Mouse (Mus musculus) forebrain, embryonic 15.5 days (tissue): Measurements from ENCODE around the gene Secisbp2l. TPM values are rescaled to one million over a fixed set of nuclear protein-coding genes. Genes with fewer than 3 reads are reported as not detected.
A peak's percentile ranks its signal among the peaks of the same experiment; 100 is the strongest.

ENCODE experiments used
- ATAC-seq: fragments of 200-750 bp; cut with Nextera tagmentation; replicated peaks from 2 replicates; pipeline ENCODE4 v1.8.0; 2017; ENCODE audit warnings: mild to moderate bottlenecking, moderate TSS enrichment, moderate library complexity
- H3K27ac ChIP-seq: fragments of 300-500 bp; sonication (generic); replicated peaks from 2 replicates; pipeline ENCODE4 v1.5.1; 2015; ENCODE audit warnings: mild to moderate bottlenecking, inconsistent platforms
- H3K27me3 ChIP-seq: fragments of 300-500 bp; sonication (generic); 2 replicates; pipeline ENCODE4 v1.6.1; 2015; ENCODE audit warnings: inconsistent platforms
- H3K36me3 ChIP-seq: fragments of 300-500 bp; sonication (generic); 2 replicates; pipeline ENCODE4 v1.6.1; 2015; ENCODE audit warnings: mild to moderate bottlenecking, inconsistent platforms
- H3K4me1 ChIP-seq: fragments of 300-500 bp; sonication (generic); 2 replicates; pipeline ENCODE4 v1.6.1; 2015; ENCODE audit warnings: inconsistent platforms
- H3K4me2 ChIP-seq: fragments of 300-500 bp; sonication (generic); replicated peaks from 2 replicates; pipeline ENCODE4 v1.6.1; 2015; ENCODE audit warnings: mild to moderate bottlenecking, inconsistent platforms
- H3K4me3 ChIP-seq: fragments of 300-500 bp; sonication (generic); 2 replicates; pipeline ENCODE4 v1.5.1; 2015; ENCODE audit warnings: mild to moderate bottlenecking, inconsistent platforms
- H3K9ac ChIP-seq: fragments of 300-500 bp; sonication (generic); replicated peaks from 2 replicates; pipeline ENCODE4 v1.6.1; 2015; ENCODE audit warnings: mild to moderate bottlenecking, inconsistent platforms
- H3K9me3 ChIP-seq: fragments of 300-500 bp; sonication (generic); 2 replicates; pipeline ENCODE4 v1.6.1; 2016; ENCODE audit warnings: inconsistent platforms
- WGBS: fragments of 180-500 bp; shearing (Covaris S2); methylation state at CpG from one replicate; pipeline ENCODE4 v1.1.7; 2015; ENCODE audit warnings: mixed read lengths; 5-methylcytosine and 5-hydroxymethylcytosine counted together
- polyA plus RNA-seq: library from polyadenylated mRNA; unstranded; fragments of >200 nt; fragmentation: Nextera tagmentation; extraction: Ambion mirVana; gene quantifications from 2 replicates; pipeline ENCODE4 v1.2.1, GENCODE M21; 2015

Secisbp2l gene
- 29.6 and 30.7 TPM in 2 replicates for polyA plus RNA-seq

GRCm38 (mm10) chr2:125782719-125783109, at the start of gene Secisbp2l:
Gene Secisbp2l (minus strand): TSS chr2:125782870.
- H3K27ac ChIP-seq: peak within 1 kb of the TSS; percentile 77
- H3K36me3 ChIP-seq: 0 out of 2 replicates have a peak, but pooled peaks cover 3% of the 10 kb centered on the region
- H3K27me3 ChIP-seq: no peaks in the 10 kb centered on the region
- WGBS: 0% methylated on average over 27 of the region's 28 CpGs
- H3K4me3 ChIP-seq: peak within 1 kb of the TSS; percentile 94
- peak within 1 kb of the TSS; percentile 52 for H3K4me2 ChIP-seq
- peak; percentile 97 for ATAC-seq
- H3K9ac ChIP-seq: peak within 1 kb of the TSS; percentile 94
- peaks cover 20% of the 10 kb centered on the region for H3K4me1 ChIP-seq
- no peaks in the 10 kb centered on the region for H3K9me3 ChIP-seq

GRCm38 (mm10) chr2:125829924-125830323, 47.3 kb upstream of the Secisbp2l start:
- Histone ChIP-seq H3K9ac (no peak overlapping the region), H3K36me3 (peaks cover 42% of the 10 kb centered on the region), H3K4me1 (no peaks in the 10 kb centered on the region), H3K27ac (no peak overlapping the region), H3K9me3 (no peaks in the 10 kb centered on the region), H3K4me3 (no peak overlapping the region), H3K4me2 (no peak overlapping the region), H3K27me3 (no peaks in the 10 kb centered on the region)
- WGBS: 90% methylated on average over 2 of the region's 2 CpGs
- ATAC-seq: no peak

GRCm38 (mm10) chr2:125827898-125828297, 45.2 kb upstream of the Secisbp2l start:
- ATAC-seq: no peak
- no peak overlapping the region for H3K9ac ChIP-seq
- H3K4me1 ChIP-seq: no peaks in the 10 kb centered on the region
- WGBS: 91% methylated on average over 4 of the region's 4 CpGs
- no peaks in the 10 kb centered on the region for H3K27me3 ChIP-seq
- H3K36me3 ChIP-seq: peaks cover 25% of the 10 kb centered on the region
- no peak overlapping the region for H3K4me2 ChIP-seq
- no peak overlapping the region for H3K4me3 ChIP-seq
- no peak overlapping the region for H3K27ac ChIP-seq
- no peaks in the 10 kb centered on the region for H3K9me3 ChIP-seq

- Histone ChIP-seq H3K27me3 (no peaks in the 10 kb centered on the region), H3K9me3 (no peaks in the 10 kb centered on the region), H3K4me1 (no peaks in the 10 kb centered on the region), H3K27ac (no peak overlapping the region), H3K36me3 (peaks cover 10% of the 10 kb centered on the region), H3K9ac (no peak overlapping the region), H3K4me3 (no peak overlapping the region), H3K4me2 (no peak overlapping the region)
- ATAC-seq: no peak
- 23% methylated on average over 4 of the region's 4 CpGs for WGBS
Observed at GRCm38 (mm10) chr2:125826201-125826600, 43.5 kb upstream of the Secisbp2l start.

- no peaks in the 10 kb centered on the region for H3K9me3 ChIP-seq
- H3K27ac ChIP-seq: no peak overlapping the region
- H3K27me3 ChIP-seq: no peaks in the 10 kb centered on the region
- no peaks in the 10 kb centered on the region for H3K36me3 ChIP-seq
- no peak overlapping the region for H3K4me2 ChIP-seq
- WGBS: 89% methylated on average over 4 of the region's 4 CpGs
- ATAC-seq: no peak
- H3K4me3 ChIP-seq: no peak overlapping the region
- H3K4me1 ChIP-seq: no peaks in the 10 kb centered on the region
- no peak overlapping the region for H3K9ac ChIP-seq
Observed at GRCm38 (mm10) chr2:125820397-125820796, 37.7 kb upstream of the Secisbp2l start.

- no peak overlapping the region for H3K27ac ChIP-seq
- H3K9me3 ChIP-seq: no peaks in the 10 kb centered on the region
- H3K4me2 ChIP-seq: no peak overlapping the region
- no peak overlapping the region for H3K4me3 ChIP-seq
- H3K27me3 ChIP-seq: no peaks in the 10 kb centered on the region
- no peak overlapping the region for H3K9ac ChIP-seq
- WGBS: 74% methylated on average over 9 of the region's 9 CpGs
- ATAC-seq: no peak
- H3K4me1 ChIP-seq: 0 out of 2 replicates have a peak, but pooled peaks cover 3% of the 10 kb centered on the region
- H3K36me3 ChIP-seq: no peaks in the 10 kb centered on the region
Observed at GRCm38 (mm10) chr2:125813972-125814595, 31.4 kb upstream of the Secisbp2l start.

GRCm38 (mm10) chr2:125811332-125811731, 28.7 kb upstream of the Secisbp2l start:
- H3K27me3 ChIP-seq: no peaks in the 10 kb centered on the region
- no peaks in the 10 kb centered on the region for H3K36me3 ChIP-seq
- no peak overlapping the region for H3K4me3 ChIP-seq
- no peaks in the 10 kb centered on the region for H3K9me3 ChIP-seq
- H3K4me2 ChIP-seq: no peak overlapping the region
- WGBS: 83% methylated on average over 2 of the region's 2 CpGs
- H3K27ac ChIP-seq: no peak overlapping the region
- H3K4me1 ChIP-seq: 0 out of 2 replicates have a peak, but pooled peaks cover 3% of the 10 kb centered on the region
- ATAC-seq: no peak
- H3K9ac ChIP-seq: no peak overlapping the region

GRCm38 (mm10) chr2:125809551-125809950, 26.9 kb upstream of the Secisbp2l start:
- no peaks in the 10 kb centered on the region for H3K36me3 ChIP-seq
- H3K27ac ChIP-seq: no peak overlapping the region
- no peaks in the 10 kb centered on the region for H3K9me3 ChIP-seq
- no peak for ATAC-seq
- WGBS: 51% methylated on average over 7 of the region's 7 CpGs
- no peak overlapping the region for H3K4me3 ChIP-seq
- no peak overlapping the region for H3K9ac ChIP-seq
- H3K4me2 ChIP-seq: no peak overlapping the region
- no peaks in the 10 kb centered on the region for H3K27me3 ChIP-seq
- 0 out of 2 replicates have a peak, but pooled peaks cover 3% of the 10 kb centered on the region for H3K4me1 ChIP-seq

- no peak for ATAC-seq
- no peak overlapping the region for H3K27ac ChIP-seq
- 0 out of 2 replicates have a peak, but pooled peaks cover 3% of the 10 kb centered on the region for H3K4me1 ChIP-seq
- H3K9me3 ChIP-seq: no peaks in the 10 kb centered on the region
- no peak overlapping the region for H3K4me3 ChIP-seq
- no peak overlapping the region for H3K4me2 ChIP-seq
- H3K27me3 ChIP-seq: no peaks in the 10 kb centered on the region
- WGBS: 44% methylated on average over 1 of the region's 1 CpGs
- no peak overlapping the region for H3K9ac ChIP-seq
- H3K36me3 ChIP-seq: no peaks in the 10 kb centered on the region
Observed at GRCm38 (mm10) chr2:125805826-125806225, 23.2 kb upstream of the Secisbp2l start.

GRCm38 (mm10) chr2:125801947-125802346, 19.3 kb upstream of the Secisbp2l start:
- Histone ChIP-seq H3K27me3 (no peaks in the 10 kb centered on the region), H3K4me2 (no peak overlapping the region), H3K9ac (no peak overlapping the region), H3K4me1 (no peaks in the 10 kb centered on the region), H3K27ac (no peak overlapping the region), H3K36me3 (no peaks in the 10 kb centered on the region), H3K4me3 (no peak overlapping the region), H3K9me3 (no peaks in the 10 kb centered on the region)
- 0 out of 2 replicates have a peak, but pooled peaks have one; percentile 26 for ATAC-seq
- 74% methylated on average over 4 of the region's 4 CpGs for WGBS

- no peak overlapping the region for H3K4me3 ChIP-seq
- no peak for ATAC-seq
- no peaks in the 10 kb centered on the region for H3K27me3 ChIP-seq
- H3K9ac ChIP-seq: no peak overlapping the region
- H3K27ac ChIP-seq: no peak overlapping the region
- 69% methylated on average over 8 of the region's 8 CpGs for WGBS
- H3K9me3 ChIP-seq: no peaks in the 10 kb centered on the region
- H3K4me1 ChIP-seq: no peaks in the 10 kb centered on the region
- no peaks in the 10 kb centered on the region for H3K36me3 ChIP-seq
- no peak overlapping the region for H3K4me2 ChIP-seq
Observed at GRCm38 (mm10) chr2:125801038-125801437, 18.4 kb upstream of the Secisbp2l start.

- Histone ChIP-seq H3K4me1 (no peaks in the 10 kb centered on the region), H3K4me3 (no peak overlapping the region), H3K9ac (no peak overlapping the region), H3K9me3 (no peaks in the 10 kb centered on the region), H3K4me2 (no peak overlapping the region), H3K36me3 (no peaks in the 10 kb centered on the region), H3K27ac (no peak overlapping the region), H3K27me3 (no peaks in the 10 kb centered on the region)
- ATAC-seq: no peak
- WGBS: 70% methylated on average over 4 of the region's 4 CpGs
Observed at GRCm38 (mm10) chr2:125800428-125800827, 17.8 kb upstream of the Secisbp2l start.

- Histone ChIP-seq H3K4me1 (no peaks in the 10 kb centered on the region), H3K9ac (no peak overlapping the region), H3K4me2 (no peak overlapping the region), H3K4me3 (no peak overlapping the region), H3K36me3 (no peaks in the 10 kb centered on the region), H3K27ac (no peak overlapping the region), H3K27me3 (no peaks in the 10 kb centered on the region), H3K9me3 (no peaks in the 10 kb centered on the region)
- no peak for ATAC-seq
Observed at GRCm38 (mm10) chr2:125797872-125798271, 15.2 kb upstream of the Secisbp2l start.
